Mouse (Mus musculus): ENCODE results near the gene Mia2. TPM values are rescaled to one million over a fixed set of nuclear protein-coding genes. Genes with fewer than 3 reads are reported as not detected.

Mia2 gene
- total RNA-seq, 2 experiments from 2014 or later = 40.6 to 46.0 TPM

GRCm38 (mm10) chr12:59105914-59106313 lies 10.3 kb downstream of the Mia2 start:
- no peak for DNase-seq

GRCm38 (mm10) chr12:59106491-59106890 lies 10.9 kb downstream of the Mia2 start:
- DNase-seq = no peak

- no peak for DNase-seq
Observed at GRCm38 (mm10) chr12:59107926-59108325, 12.3 kb downstream of the Mia2 start.

- DNase-seq = no peak
Observed at GRCm38 (mm10) chr12:59117184-59117583, 21.6 kb downstream of the Mia2 start.

GRCm38 (mm10) chr12:59125426-59125825 lies 29.8 kb downstream of the Mia2 start:
- DNase-seq = no peak

GRCm38 (mm10) chr12:59128501-59128900 lies 32.9 kb downstream of the Mia2 start:
- DNase-seq = no peak

- DNase-seq = no peak
Observed at GRCm38 (mm10) chr12:59129038-59129437, 33.4 kb downstream of the Mia2 start.

- DNase-seq = peak; percentile 38
Observed at GRCm38 (mm10) chr12:59129592-59129991, 34.0 kb downstream of the Mia2 start.

- peak; percentile 11 for DNase-seq
Observed at GRCm38 (mm10) chr12:59130249-59130648, 34.6 kb downstream of the Mia2 start.

GRCm38 (mm10) chr12:59130651-59131577 lies 35.3 kb downstream of the Mia2 start:
- DNase-seq = peak; percentile 95

GRCm38 (mm10) chr12:59131578-59131946 lies 36.0 kb downstream of the Mia2 start:
- DNase-seq = no peak

GRCm38 (mm10) chr12:59132462-59132861 lies 36.9 kb downstream of the Mia2 start:
- DNase-seq = no peak

- DNase-seq = no peak
Observed at GRCm38 (mm10) chr12:59132940-59133339, 37.3 kb downstream of the Mia2 start.

GRCm38 (mm10) chr12:59133437-59133999 lies 37.9 kb downstream of the Mia2 start:
- DNase-seq = no peak

GRCm38 (mm10) chr12:59135096-59135495 lies 39.5 kb downstream of the Mia2 start:
- no peak for DNase-seq

- no peak for DNase-seq
Observed at GRCm38 (mm10) chr12:59135533-59136300, 40.1 kb downstream of the Mia2 start.

- no peak for DNase-seq
Observed at GRCm38 (mm10) chr12:59137031-59137430, 41.4 kb downstream of the Mia2 start.

GRCm38 (mm10) chr12:59139372-59139771 lies 43.8 kb downstream of the Mia2 start:
- no peak for DNase-seq

- DNase-seq = no peak
Observed at GRCm38 (mm10) chr12:59145130-59145529, 49.5 kb downstream of the Mia2 start.

GRCm38 (mm10) chr12:59149691-59150090 lies 54.1 kb downstream of the Mia2 start:
- DNase-seq = no peak

- DNase-seq = no peak
Observed at GRCm38 (mm10) chr12:59161091-59161490, 65.5 kb downstream of the Mia2 start.

- DNase-seq = no peak
Observed at GRCm38 (mm10) chr12:59162797-59163196, 67.2 kb downstream of the Mia2 start.

GRCm38 (mm10) chr12:59164522-59164921 lies 68.9 kb downstream of the Mia2 start:
- DNase-seq = no peak

Data from heart, postnatal 4 days (tissue).